Mouse (Mus musculus) testis, postnatal 10 days (tissue): ENCODE data around the gene Galnt6.
A peak's percentile ranks its signal among the peaks of the same experiment; 100 is the strongest.

Experiments
- DNase-seq: peaks from one replicate; pipeline ENCODE4 v3.0.0; 2021; ENCODE audit warnings: low spot score

Galnt6 gene

GRCm38 (mm10) chr15:100754041-100754440, 24.9 kb upstream of the Galnt6 start:
- no peak for DNase-seq

- DNase-seq = no peak
These were observed 23.9 kb upstream of the Galnt6 start for GRCm38 (mm10) chr15:100753045-100753444.

GRCm38 (mm10) chr15:100752439-100752838, 23.3 kb upstream of the Galnt6 start:
- DNase-seq = no peak

GRCm38 (mm10) chr15:100749751-100750538, 20.8 kb upstream of the Galnt6 start:
- DNase-seq = no peak

GRCm38 (mm10) chr15:100748584-100748983, 19.4 kb upstream of the Galnt6 start:
- DNase-seq = no peak

- DNase-seq = peak; percentile 65
These were observed 18.2 kb upstream of the Galnt6 start for GRCm38 (mm10) chr15:100747121-100747963.

GRCm38 (mm10) chr15:100746478-100747120, 17.4 kb upstream of the Galnt6 start:
- no peak for DNase-seq

- no peak for DNase-seq
These were observed 14.1 kb upstream of the Galnt6 start for GRCm38 (mm10) chr15:100743238-100743637.

GRCm38 (mm10) chr15:100739442-100739841, 10.3 kb upstream of the Galnt6 start:
- no peak for DNase-seq

GRCm38 (mm10) chr15:100738351-100738781, 9.2 kb upstream of the Galnt6 start:
- no peak for DNase-seq

- no peak for DNase-seq
These were observed 8.5 kb upstream of the Galnt6 start for GRCm38 (mm10) chr15:100737667-100738066.

GRCm38 (mm10) chr15:100735953-100736300, 6.8 kb upstream of the Galnt6 start:
- no peak for DNase-seq

- no peak for DNase-seq
These were observed 6.1 kb upstream of the Galnt6 start for GRCm38 (mm10) chr15:100735095-100735952.

GRCm38 (mm10) chr15:100732580-100732979, 3.4 kb upstream of the Galnt6 start:
- DNase-seq = no peak

- DNase-seq = no peak
These were observed 1.9 kb upstream of the Galnt6 start for GRCm38 (mm10) chr15:100731081-100731480.

- no peak for DNase-seq
These were observed 590 bp downstream of the Galnt6 start for GRCm38 (mm10) chr15:100728586-100728985.

- no peak for DNase-seq
These were observed 1.3 kb downstream of the Galnt6 start for GRCm38 (mm10) chr15:100727834-100728233.

- no peak for DNase-seq
These were observed 2.5 kb downstream of the Galnt6 start for GRCm38 (mm10) chr15:100726721-100727120.

GRCm38 (mm10) chr15:100723505-100723904, 5.7 kb downstream of the Galnt6 start:
- no peak for DNase-seq

- DNase-seq = no peak
These were observed 6.6 kb downstream of the Galnt6 start for GRCm38 (mm10) chr15:100722564-100722963.

- no peak for DNase-seq
These were observed 7.2 kb downstream of the Galnt6 start for GRCm38 (mm10) chr15:100722026-100722425.

- no peak for DNase-seq
These were observed 7.7 kb downstream of the Galnt6 start for GRCm38 (mm10) chr15:100721445-100721844.
